Mouse (Mus musculus): ENCODE data around the gene Faah. TPM values are rescaled to one million over a fixed set of nuclear protein-coding genes. Genes with fewer than 3 reads are reported as not detected.

Faah gene
- total RNA-seq, 1 experiment = 5.9 TPM

DNA sequence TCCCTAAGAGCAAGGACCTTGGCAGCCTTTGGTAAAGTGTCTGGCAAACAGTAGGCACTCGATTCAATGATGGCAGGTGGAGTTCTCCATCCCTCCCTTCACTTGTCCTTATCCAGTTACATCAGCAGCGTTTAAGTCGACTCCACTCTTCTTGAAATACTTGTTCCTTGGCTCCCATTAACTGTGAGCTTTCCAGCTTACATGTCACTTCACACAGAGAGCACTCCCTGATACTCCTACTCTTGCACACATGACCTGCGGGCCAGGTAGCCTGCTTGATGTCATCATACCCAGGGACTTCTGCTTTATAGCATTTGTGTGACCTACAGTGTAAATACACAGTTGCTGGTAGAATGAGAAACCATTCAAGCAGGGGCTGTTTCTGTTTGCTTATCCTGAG lies 21.0 kb downstream of the Faah start:
- Histone ChIP-seq H3K36me3 (ENCODE audit: control insufficient read depth, insufficient read depth, low read length, poor library complexity, severe bottlenecking) (no peaks in the 10 kb centered on the region; the same call in 1 of the 2 replicates), H3K27ac (ENCODE audit: insufficient read depth, low read depth, low read length, poor library complexity, severe bottlenecking) (no peak overlapping the region), H3K4me1 (ENCODE audit: control insufficient read depth in 2 of 2, insufficient read depth in 2 of 2, low read length in 2 of 2, poor library complexity in 1 of 2) (no peaks in the 10 kb centered on the region), H3K9ac (ENCODE audit: insufficient read depth, low read depth, low read length, poor library complexity, severe bottlenecking) (no peak overlapping the region), H3K9me3 (ENCODE audit: control insufficient read depth, insufficient read depth, low read depth, low read length) (no peaks in the 10 kb centered on the region), H3K4me3 (ENCODE audit: insufficient read depth in 1 of 2, low read depth in 1 of 2, low read length in 2 of 2, poor library complexity in 1 of 2, severe bottlenecking in 1 of 2) (no peak overlapping the region)
- no peak for DNase-seq (ENCODE audit: low read depth, low spot score)
- TF ChIP-seq ZC3H11A (IDR thresholded peaks at IDR 0.05; ENCODE audit: borderline replicate concordance, low read depth, low read length) = no peak
- TF ChIP-seq CHD2 (IDR thresholded peaks at IDR 0.05; ENCODE audit: low read depth, low read length) = no peak
- in situ Hi-C loops (cut with MboI; ENCODE audit: low sequenced_read_pairs in 2 of 2, unreplicated experiment in 2 of 2) = loop anchor here in 1 of 2 experiments (25.0 kb wide), 1 partner anchor 259 kb away; the partner anchor contains the start of gene Efcab14

- DNase-seq (ENCODE audit: low read depth, low spot score) = no peak
- in situ Hi-C loops (cut with MboI; ENCODE audit: low sequenced_read_pairs in 2 of 2, unreplicated experiment in 2 of 2) = loop anchor here in 1 of 2 experiments (25.0 kb wide), 1 partner anchor 258 kb away; the partner anchor contains the start of gene Efcab14
- Histone ChIP-seq H3K4me1 (ENCODE audit: control insufficient read depth in 2 of 2, insufficient read depth in 2 of 2, low read length in 2 of 2, poor library complexity in 1 of 2) (no peaks in the 10 kb centered on the region), H3K27ac (ENCODE audit: insufficient read depth, low read depth, low read length, poor library complexity, severe bottlenecking) (no peak overlapping the region), H3K9me3 (ENCODE audit: control insufficient read depth, insufficient read depth, low read depth, low read length) (no peaks in the 10 kb centered on the region), H3K4me3 (ENCODE audit: insufficient read depth in 1 of 2, low read depth in 1 of 2, low read length in 2 of 2, poor library complexity in 1 of 2, severe bottlenecking in 1 of 2) (no peak overlapping the region), H3K36me3 (ENCODE audit: control insufficient read depth, insufficient read depth, low read length, poor library complexity, severe bottlenecking) (no peaks in the 10 kb centered on the region; the same call in 1 of the 2 replicates), H3K9ac (ENCODE audit: insufficient read depth, low read depth, low read length, poor library complexity, severe bottlenecking) (no peak overlapping the region)
- TF ChIP-seq CHD2 (IDR thresholded peaks at IDR 0.05; ENCODE audit: low read depth, low read length) (no peak), HCFC1 (IDR thresholded peaks at IDR 0.05; ENCODE audit: borderline replicate concordance, insufficient read depth, low read length) (no peak), ZNF384 (IDR thresholded peaks at IDR 0.05; ENCODE audit: low read depth, low read length) (no peak), ZC3H11A (IDR thresholded peaks at IDR 0.05; ENCODE audit: borderline replicate concordance, low read depth, low read length) (no peak), MAFK (IDR thresholded peaks at IDR 0.05; ENCODE audit: insufficient read depth, low read depth, low read length) (no peak)
Observed at GRCm38 (mm10) chr4:115995376-115995730, 22.4 kb downstream of the Faah start.

DNA sequence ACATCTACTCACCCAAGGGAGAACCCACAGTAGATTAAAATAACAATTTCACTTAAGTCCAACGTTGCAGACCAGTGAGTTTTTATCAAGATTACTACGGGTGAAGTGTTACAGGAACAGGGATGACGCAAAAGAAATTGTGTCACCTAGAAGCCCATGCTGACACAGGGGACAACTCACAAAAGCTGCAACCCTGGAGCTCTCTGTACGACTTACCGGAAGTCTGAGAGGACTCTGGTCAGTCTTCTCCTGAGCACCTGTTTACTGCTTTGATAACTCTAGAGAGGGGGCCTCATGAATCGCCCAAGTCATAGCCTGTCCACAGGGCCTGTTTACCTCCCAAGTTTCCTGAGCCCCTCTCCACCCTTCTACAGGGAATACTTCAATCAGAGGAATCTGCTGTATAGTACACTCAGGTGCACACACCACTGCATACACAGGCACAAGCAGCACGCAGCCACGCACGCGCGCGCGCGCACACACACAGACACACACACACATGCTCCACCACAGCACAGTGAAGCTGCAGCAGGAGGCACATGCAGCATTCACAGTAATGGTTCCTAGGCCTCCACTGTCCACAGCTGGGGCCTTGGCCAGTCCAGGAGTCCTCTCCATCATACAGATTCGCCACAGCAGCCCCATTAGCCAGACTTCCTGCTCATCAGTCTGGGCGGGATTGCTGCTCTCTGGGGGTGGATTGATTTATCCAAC lies 22.9 kb downstream of the Faah start:
- DNase-seq (ENCODE audit: low read depth, low spot score) = no peak
- no peak for TF ChIP-seq ZNF384 (IDR thresholded peaks at IDR 0.05; ENCODE audit: low read depth, low read length)
- no peak for TF ChIP-seq CHD2 (IDR thresholded peaks at IDR 0.05; ENCODE audit: low read depth, low read length)
- TF ChIP-seq HCFC1 (IDR thresholded peaks at IDR 0.05; ENCODE audit: borderline replicate concordance, insufficient read depth, low read length) = no peak
- TF ChIP-seq MAFK (IDR thresholded peaks at IDR 0.05; ENCODE audit: insufficient read depth, low read depth, low read length) = no peak
- no peak for TF ChIP-seq ZC3H11A (IDR thresholded peaks at IDR 0.05; ENCODE audit: borderline replicate concordance, low read depth, low read length)
- Histone ChIP-seq H3K4me1 (ENCODE audit: control insufficient read depth in 2 of 2, insufficient read depth in 2 of 2, low read length in 2 of 2, poor library complexity in 1 of 2) (no peaks in the 10 kb centered on the region), H3K27ac (ENCODE audit: insufficient read depth, low read depth, low read length, poor library complexity, severe bottlenecking) (no peak overlapping the region), H3K4me3 (ENCODE audit: insufficient read depth in 1 of 2, low read depth in 1 of 2, low read length in 2 of 2, poor library complexity in 1 of 2, severe bottlenecking in 1 of 2) (no peak overlapping the region), H3K9ac (ENCODE audit: insufficient read depth, low read depth, low read length, poor library complexity, severe bottlenecking) (peak overlapping the region; percentile 20; the same call in 1 of the 2 replicates), H3K36me3 (ENCODE audit: control insufficient read depth, insufficient read depth, low read length, poor library complexity, severe bottlenecking) (no peaks in the 10 kb centered on the region; the same call in 1 of the 2 replicates), H3K9me3 (ENCODE audit: control insufficient read depth, insufficient read depth, low read depth, low read length) (no peaks in the 10 kb centered on the region)
- in situ Hi-C loops (cut with MboI; ENCODE audit: low sequenced_read_pairs in 2 of 2, unreplicated experiment in 2 of 2) = loop anchor here in 1 of 2 experiments (25.0 kb wide), 1 partner anchor 258 kb away; the partner anchor contains the start of gene Efcab14

DNA sequence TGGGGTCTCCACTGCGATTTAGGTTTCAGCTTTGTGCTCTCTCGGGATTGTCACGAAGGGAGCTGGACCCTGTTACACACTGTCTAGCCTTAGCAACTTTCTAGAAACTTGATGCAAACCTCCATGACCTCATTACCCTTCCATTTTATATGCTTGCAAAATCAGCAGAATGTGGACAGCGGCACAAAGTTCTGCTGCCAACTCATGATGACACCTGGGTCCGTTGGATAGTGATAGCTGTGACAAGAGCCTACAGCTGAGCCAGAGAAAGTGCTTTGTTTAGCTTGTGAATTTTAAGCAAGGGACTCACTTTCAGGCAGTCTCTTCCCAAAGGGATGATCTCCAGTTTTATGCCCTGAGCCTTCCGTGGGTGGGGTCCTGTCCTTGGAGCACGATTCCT lies 28.3 kb downstream of the Faah start:
- in situ Hi-C loops (cut with MboI; ENCODE audit: low sequenced_read_pairs in 2 of 2, unreplicated experiment in 2 of 2) = loop anchor here (10.0 to 25.0 kb wide), 3 partner anchors 85 to 255 kb away; partner anchors contain the start of gene Efcab14 (in 2 of the 2)
- TF ChIP-seq MAFK (IDR thresholded peaks at IDR 0.05; ENCODE audit: insufficient read depth, low read depth, low read length) = no peak
- TF ChIP-seq ZNF384 (IDR thresholded peaks at IDR 0.05; ENCODE audit: low read depth, low read length) = no peak
- TF ChIP-seq HCFC1 (IDR thresholded peaks at IDR 0.05; ENCODE audit: borderline replicate concordance, insufficient read depth, low read length) = no peak
- TF ChIP-seq CHD2 (IDR thresholded peaks at IDR 0.05; ENCODE audit: low read depth, low read length) = no peak
- TF ChIP-seq ZC3H11A (IDR thresholded peaks at IDR 0.05; ENCODE audit: borderline replicate concordance, low read depth, low read length) = no peak
- no peak overlapping the region for H3K9ac ChIP-seq (ENCODE audit: insufficient read depth, low read depth, low read length, poor library complexity, severe bottlenecking)
- peaks cover 3 to 8% of the 10 kb centered on the region in 2 experiments; a peak in 3 of 4 replicates for H3K4me1 ChIP-seq (ENCODE audit: control insufficient read depth in 2 of 2, insufficient read depth in 2 of 2, low read length in 2 of 2, poor library complexity in 1 of 2)
- H3K9me3 ChIP-seq (ENCODE audit: control insufficient read depth, insufficient read depth, low read depth, low read length) = no peaks in the 10 kb centered on the region
- DNase-seq (ENCODE audit: low read depth, low spot score) = no peak
- no peak overlapping the region for H3K4me3 ChIP-seq (ENCODE audit: insufficient read depth in 1 of 2, low read depth in 1 of 2, low read length in 2 of 2, poor library complexity in 1 of 2, severe bottlenecking in 1 of 2)
- no peaks in the 10 kb centered on the region for H3K36me3 ChIP-seq (ENCODE audit: control insufficient read depth, insufficient read depth, low read length, poor library complexity, severe bottlenecking)
- no peak overlapping the region for H3K27ac ChIP-seq (ENCODE audit: insufficient read depth, low read depth, low read length, poor library complexity, severe bottlenecking)

Measured in ES-E14 (cell line).